Mouse (Mus musculus) forebrain, embryonic 12.5 days (tissue): Measurements from ENCODE around the gene Nras. TPM values are rescaled to one million over a fixed set of nuclear protein-coding genes. Genes with fewer than 3 reads are reported as not detected.

ENCODE experiments used
- ATAC-seq: fragments of 200-750 bp; cut with Nextera tagmentation; 2 replicates; pipeline ENCODE4 v1.8.0; 2017; ENCODE audit warnings: moderate TSS enrichment; ENCODE audit not compliant: low FRiP score
- H3K27ac ChIP-seq: fragments of 300-500 bp; sonication (generic); 2 replicates; pipeline ENCODE4 v1.5.1; 2016; ENCODE audit warnings: mild to moderate bottlenecking
- H3K27me3 ChIP-seq: fragments of 300-500 bp; sonication (generic); 2 replicates; pipeline ENCODE4 v1.6.1; 2016; ENCODE audit warnings: mild to moderate bottlenecking
- H3K36me3 ChIP-seq: fragments of 300-500 bp; sonication (generic); replicated peaks from 2 replicates; pipeline ENCODE4 v1.6.1; 2016; ENCODE audit warnings: mild to moderate bottlenecking
- H3K4me1 ChIP-seq: fragments of 300-500 bp; sonication (generic); 2 replicates; pipeline ENCODE4 v1.6.1; 2016
- H3K4me2 ChIP-seq: fragments of 300-500 bp; sonication (generic); 2 replicates; pipeline ENCODE4 v1.6.1; 2016; ENCODE audit warnings: mild to moderate bottlenecking, moderate library complexity
- H3K4me3 ChIP-seq: fragments of 300-500 bp; sonication (generic); replicated peaks from 2 replicates; pipeline ENCODE4 v1.5.1; 2016; ENCODE audit warnings: mild to moderate bottlenecking
- H3K9ac ChIP-seq: fragments of 300-500 bp; sonication (generic); 2 replicates; pipeline ENCODE4 v1.6.1; 2016; ENCODE audit warnings: mild to moderate bottlenecking
- H3K9me3 ChIP-seq: fragments of 300-500 bp; sonication (generic); 2 replicates; pipeline ENCODE4 v1.6.1; 2016
- whole genome bisulfite sequencing: fragments of 180-500 bp; shearing (Covaris S2); methylation state at CpG from one replicate; pipeline ENCODE4 v1.1.7; 2016; 5-methylcytosine and 5-hydroxymethylcytosine counted together
- polyA plus RNA-seq: library from polyadenylated mRNA; unstranded; fragments of >200 nt; fragmentation: Nextera tagmentation; extraction: Ambion mirVana; gene quantifications from 2 replicates; pipeline ENCODE4 v1.2.1, GENCODE M21; 2016

Gene Nras
- polyA plus RNA-seq, 1 experiment from 2014 or later, result 136 TPM

DNA sequence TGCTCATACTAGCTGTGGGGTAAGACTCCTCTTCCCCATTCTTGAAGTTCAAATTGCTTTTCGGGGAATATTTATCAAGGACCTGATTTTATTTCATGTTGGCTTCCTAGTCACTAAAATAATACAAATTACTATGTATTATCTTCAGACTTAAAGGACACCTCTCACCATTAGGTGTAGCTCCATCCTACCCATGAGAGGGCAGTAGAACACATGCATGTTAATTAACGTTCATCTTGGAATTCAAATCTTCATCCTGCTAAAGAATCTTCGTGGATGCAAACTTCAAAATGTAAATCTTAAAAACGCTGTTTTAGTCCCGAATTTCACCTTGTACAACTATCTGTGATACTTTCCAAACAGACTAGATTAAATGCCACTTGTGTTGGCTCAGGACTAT is 43.1 kb downstream of the Nras start:
- Histone ChIP-seq H3K27me3 (peaks cover 37% of the 10 kb centered on the region), H3K9me3 (no peaks in the 10 kb centered on the region), H3K27ac (no peak overlapping the region), H3K4me2 (no peak overlapping the region), H3K4me1 (peaks cover 12% of the 10 kb centered on the region), H3K9ac (no peak overlapping the region), H3K4me3 (no peak overlapping the region), H3K36me3 (no peaks in the 10 kb centered on the region)
- WGBS, result 71% methylated on average over 5 of the region's 5 CpGs
- ATAC-seq, result no peak

DNA sequence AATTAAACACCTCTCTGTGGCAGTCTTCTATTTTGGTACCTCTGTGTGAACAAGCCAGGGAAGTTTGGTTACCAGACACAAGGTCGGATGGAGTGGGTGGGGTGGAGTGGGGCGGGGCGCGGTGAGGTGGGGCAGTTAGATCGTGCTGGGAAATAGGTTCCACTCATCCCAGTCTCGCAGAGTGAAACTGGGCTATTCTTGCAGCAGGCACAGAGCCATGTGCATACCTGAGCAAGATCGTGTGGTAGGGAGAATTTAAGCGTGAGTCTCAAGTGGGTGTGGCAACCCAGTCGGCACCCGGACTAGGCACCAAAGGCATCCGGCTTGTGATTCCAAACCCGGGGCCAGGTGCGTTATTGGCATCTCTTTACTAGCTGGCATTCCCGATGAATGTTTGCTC is 43.8 kb downstream of the Nras start:
- WGBS, result 2% methylated on average over 14 of the region's 14 CpGs
- H3K4me1 ChIP-seq, result peaks cover 12% of the 10 kb centered on the region
- H3K27me3 ChIP-seq, result peaks cover 37% of the 10 kb centered on the region
- H3K9ac ChIP-seq, result peak overlapping the region; percentile 47
- peak overlapping the region; percentile 79 for H3K4me2 ChIP-seq
- ATAC-seq, result peak; percentile 44; the same call in 1 of the 2 replicates
- H3K36me3 ChIP-seq, result no peaks in the 10 kb centered on the region
- no peak overlapping the region for H3K27ac ChIP-seq
- no peaks in the 10 kb centered on the region for H3K9me3 ChIP-seq
- peak overlapping the region; percentile 54 for H3K4me3 ChIP-seq

GRCm38 (mm10) chr3:103102454-103103390 is 44.6 kb downstream of the Nras start, which contains the start of gene Dennd2c:
Dennd2c (plus strand) TSS chr3:103102604.
- under 1% methylated on average over 72 of the region's 72 CpGs for WGBS
- Histone ChIP-seq H3K27ac (no peak within 1 kb of the TSS), H3K4me2 (peak within 1 kb of the TSS; percentile 79), H3K9me3 (no peaks in the 10 kb centered on the region), H3K4me1 (peaks cover 12% of the 10 kb centered on the region), H3K36me3 (no peaks in the 10 kb centered on the region), H3K9ac (peak within 1 kb of the TSS; percentile 47), H3K27me3 (peaks cover 37% of the 10 kb centered on the region), H3K4me3 (peak within 1 kb of the TSS; percentile 54)
- ATAC-seq, result peak; percentile 95

DNA sequence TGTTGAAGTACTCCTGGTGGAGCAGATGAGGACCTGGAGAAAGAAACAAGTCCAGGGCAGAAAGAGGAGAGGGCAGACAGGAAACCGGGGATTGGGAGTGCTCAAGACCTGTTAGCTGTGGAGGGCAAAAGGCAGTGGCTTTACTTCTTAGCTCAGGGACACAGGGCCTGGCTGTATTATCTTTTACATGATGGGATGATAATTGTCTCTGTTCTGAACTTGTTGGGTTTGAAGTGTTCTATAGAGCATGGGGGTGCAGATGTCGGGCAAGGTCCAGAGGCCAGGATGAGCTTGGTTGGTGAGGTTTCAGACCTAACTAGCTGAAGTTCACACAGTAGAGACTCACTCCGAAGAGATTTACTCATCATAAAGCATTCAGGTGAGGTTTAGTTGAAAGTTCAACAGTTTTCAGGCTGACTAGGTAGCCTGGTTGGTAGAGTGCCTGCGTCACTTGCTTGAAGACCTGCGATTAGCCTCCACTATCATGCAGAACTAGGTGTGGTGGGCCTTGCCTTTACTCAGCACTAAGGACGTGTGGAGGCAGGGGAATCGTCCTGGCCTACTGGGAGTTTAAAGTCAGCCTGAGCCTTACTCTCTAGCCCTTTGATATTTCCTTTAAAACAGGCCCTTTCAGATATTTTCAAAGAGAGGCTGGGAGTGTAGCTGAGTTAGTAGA is 49.6 kb downstream of the Nras start:
- ATAC-seq, result no peak
- H3K27me3 ChIP-seq, result peaks cover 23% of the 10 kb centered on the region
- no peaks in the 10 kb centered on the region for H3K36me3 ChIP-seq
- no peak overlapping the region for H3K9ac ChIP-seq
- WGBS, result 87% methylated on average over 7 of the region's 7 CpGs
- no peaks in the 10 kb centered on the region for H3K9me3 ChIP-seq
- H3K27ac ChIP-seq, result no peak overlapping the region
- no peak overlapping the region for H3K4me2 ChIP-seq
- peaks cover 4% of the 10 kb centered on the region; the same call in 1 of the 2 replicates for H3K4me1 ChIP-seq
- H3K4me3 ChIP-seq, result no peak overlapping the region

GRCm38 (mm10) chr3:103112216-103112615 is 54.1 kb downstream of the Nras start:
- 78% methylated on average over 5 of the region's 5 CpGs for WGBS
- H3K27ac ChIP-seq, result no peak overlapping the region
- H3K9me3 ChIP-seq, result no peaks in the 10 kb centered on the region
- H3K4me3 ChIP-seq, result no peak overlapping the region
- no peak for ATAC-seq
- no peak overlapping the region for H3K4me2 ChIP-seq
- no peaks in the 10 kb centered on the region for H3K36me3 ChIP-seq
- H3K9ac ChIP-seq, result no peak overlapping the region
- no peaks in the 10 kb centered on the region for H3K4me1 ChIP-seq
- H3K27me3 ChIP-seq, result no peaks in the 10 kb centered on the region

Other genes starting within 250 kb of the Nras start
- not detected in 2 replicates for gene Sycp1, start 122.2 kb upstream of the Nras start, polyA plus RNA-seq
- 0.09 TPM in 1 of 2 replicates, not detected in the other for gene Nr1h5, start 94.2 kb upstream of the Nras start, polyA plus RNA-seq
- gene Sike1, start 62.6 kb upstream of the Nras start, polyA plus RNA-seq, result 77.2 and 86.8 TPM in 2 replicates
- 532 and 540 TPM in 2 replicates for gene Csde1, start 37.9 kb upstream of the Nras start, polyA plus RNA-seq
- not detected in 2 replicates for gene Ampd1, start 15.7 kb downstream of the Nras start, polyA plus RNA-seq
- 1.9 and 2.6 TPM in 2 replicates for gene Dennd2c, start 44.3 kb downstream of the Nras start, polyA plus RNA-seq
- 254 and 263 TPM in 2 replicates for gene Bcas2, start 113.4 kb downstream of the Nras start, polyA plus RNA-seq
- 38.5 and 44.4 TPM in 2 replicates for gene Trim33, start 221.0 kb downstream of the Nras start, polyA plus RNA-seq